Mouse (Mus musculus): ENCODE measurements at regions not wholly inside any gene's neighbourhood (a gene's known extent, or its start where the extent isn't known, plus 50 kb on each side); places are given as distances from the start of the nearest gene placed in this dataset.

DNA sequence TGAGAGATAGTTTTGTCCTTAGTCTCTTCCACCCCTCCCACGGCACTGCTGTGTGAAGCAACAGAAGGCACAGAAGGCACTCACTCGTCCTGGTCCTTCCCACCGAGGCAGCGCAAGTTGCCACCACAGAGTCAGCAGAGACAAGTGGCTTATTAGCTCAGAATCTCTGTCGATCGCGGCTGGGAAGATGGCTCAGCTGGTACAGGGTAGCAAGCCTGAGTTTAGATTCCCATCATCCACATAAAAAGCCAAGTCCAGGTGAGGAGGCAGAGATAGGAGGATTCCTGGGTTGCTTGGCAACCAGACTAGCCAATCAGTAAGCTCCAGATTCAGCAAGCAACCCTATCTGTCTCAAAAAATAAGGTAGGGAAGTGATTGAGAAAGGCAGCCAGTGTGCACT is 55.0 kb upstream of the Zfp706 start:
- H3K9me3 ChIP-seq (ENCODE audit: low read length), result no peaks in the 10 kb centered on the region
- no peaks in the 10 kb centered on the region for H3K36me3 ChIP-seq (ENCODE audit: insufficient read depth, low read length)
- no peaks in the 10 kb centered on the region for H3K4me1 ChIP-seq (ENCODE audit: insufficient read depth, low read depth, low read length)
- DNase-seq (ENCODE audit: low spot score), result no peak
- no peak overlapping the region for H3K27ac ChIP-seq (ENCODE audit: low read length)
- no peak overlapping the region for H3K9ac ChIP-seq (replicated peaks; ENCODE audit: low read depth)
- H3K27me3 ChIP-seq (replicated peaks; ENCODE audit: insufficient read depth, low read length), result no peaks in the 10 kb centered on the region
- H3K4me3 ChIP-seq (ENCODE audit: low read depth, low read length), result no peak overlapping the region
- no peak overlapping the region for H3K4me2 ChIP-seq (replicated peaks; ENCODE audit: low read depth, low read length)
- no peak for ATAC-seq
- WGBS, result 80% methylated on average over 7 of the region's 7 CpGs
- TF ChIP-seq CTCF (IDR thresholded peaks at IDR 0.05) (no peak), EP300 (IDR thresholded peaks at IDR 0.05) (no peak)

- TF ChIP-seq EP300 (IDR thresholded peaks at IDR 0.05), result no peak
- TF ChIP-seq CTCF (IDR thresholded peaks at IDR 0.05), result no peak
- no peak for DNase-seq (ENCODE audit: low spot score)
- Histone ChIP-seq H3K9ac (replicated peaks; ENCODE audit: low read depth) (no peak overlapping the region), H3K9me3 (ENCODE audit: low read length) (no peaks in the 10 kb centered on the region), H3K4me3 (ENCODE audit: low read depth, low read length) (no peak overlapping the region), H3K4me2 (replicated peaks; ENCODE audit: low read depth, low read length) (no peak overlapping the region), H3K27me3 (replicated peaks; ENCODE audit: insufficient read depth, low read length) (no peaks in the 10 kb centered on the region), H3K4me1 (ENCODE audit: insufficient read depth, low read depth, low read length) (no peaks in the 10 kb centered on the region), H3K36me3 (ENCODE audit: insufficient read depth, low read length) (no peaks in the 10 kb centered on the region), H3K27ac (ENCODE audit: low read length) (no peak overlapping the region)
- ATAC-seq, result no peak
- 80% methylated on average over 6 of the region's 6 CpGs for WGBS
Observed at GRCm38 (mm10) chr15:37061501-37061900, 53.9 kb upstream of the Zfp706 start.

DNA sequence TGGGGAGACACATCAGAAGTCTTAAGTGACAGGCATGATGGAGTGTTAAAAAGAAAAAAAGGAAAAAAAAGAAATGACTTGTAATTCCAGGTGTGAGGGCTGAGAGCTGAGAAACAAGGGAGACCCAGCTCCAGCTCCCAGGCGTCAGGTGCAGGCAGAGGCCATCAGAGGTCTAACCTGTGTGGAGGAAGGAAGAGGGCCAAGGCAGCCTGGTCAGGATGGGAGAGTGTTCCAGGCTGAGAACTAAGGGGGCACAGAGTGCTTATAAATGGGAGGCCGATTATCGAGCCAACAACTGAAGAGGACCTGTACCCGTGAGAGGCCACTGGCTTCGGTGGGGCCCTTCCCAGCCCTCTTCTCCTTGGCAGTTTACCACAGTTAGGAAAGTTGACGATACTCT is 53.3 kb upstream of the Zfp706 start:
- TF ChIP-seq CTCF (IDR thresholded peaks at IDR 0.05), result no peak
- no peak for TF ChIP-seq EP300 (IDR thresholded peaks at IDR 0.05)
- Histone ChIP-seq H3K9me3 (ENCODE audit: low read length) (no peaks in the 10 kb centered on the region), H3K36me3 (ENCODE audit: insufficient read depth, low read length) (no peaks in the 10 kb centered on the region), H3K9ac (replicated peaks; ENCODE audit: low read depth) (no peak overlapping the region), H3K4me2 (replicated peaks; ENCODE audit: low read depth, low read length) (no peak overlapping the region), H3K4me1 (ENCODE audit: insufficient read depth, low read depth, low read length) (no peaks in the 10 kb centered on the region), H3K27me3 (replicated peaks; ENCODE audit: insufficient read depth, low read length) (no peaks in the 10 kb centered on the region), H3K4me3 (ENCODE audit: low read depth, low read length) (no peak overlapping the region), H3K27ac (ENCODE audit: low read length) (no peak overlapping the region)
- WGBS, result 89% methylated on average over 6 of the region's 6 CpGs
- ATAC-seq (no peak), DNase-seq (ENCODE audit: low spot score) (no peak)

All from lung, postnatal 0 days (tissue).